Mouse (Mus musculus) C2C12 (cell line): ENCODE data around the gene Fancc. TPM values are rescaled to one million over a fixed set of nuclear protein-coding genes. Genes with fewer than 3 reads are reported as not detected.

Experiments used
- H3K27me3 ChIP-seq: one replicate; pipeline ENCODE4 v1.6.1; 2011; ENCODE audit not compliant: control insufficient read depth, insufficient read depth, insufficient read length
- H3K36me3 ChIP-seq: one replicate; pipeline ENCODE4 v1.6.1; 2011; ENCODE audit not compliant: control insufficient read depth, insufficient read depth
- H3K4me3 ChIP-seq: one replicate; pipeline ENCODE4 v1.5.1; 2011; ENCODE audit warnings: mild to moderate bottlenecking, control low read depth; ENCODE audit not compliant: poor library complexity, insufficient read depth, severe bottlenecking
- H3K79me2 ChIP-seq: one replicate; pipeline ENCODE4 v1.6.1; 2011; ENCODE audit not compliant: control insufficient read depth, insufficient read depth
- H3K79me3 ChIP-seq: one replicate; pipeline ENCODE4 v1.6.1; 2011; ENCODE audit warnings: low read depth, control low read depth
- H3ac ChIP-seq: one replicate; pipeline ENCODE3; 2011; ENCODE audit warnings: low read depth; ENCODE audit not compliant: control insufficient read depth, insufficient read length
- CEBPB ChIP-seq: IDR thresholded peaks from one replicate; pipeline ENCODE4 v1.6.1; 2011; ENCODE audit warnings: low read depth, mild to moderate bottlenecking, control low read depth, moderate library complexity
- CTCF ChIP-seq: IDR thresholded peaks from one replicate; pipeline ENCODE4 v1.5.1; 2011; ENCODE audit not compliant: control insufficient read depth, insufficient read depth, insufficient read length
- FOSL1 ChIP-seq: IDR thresholded peaks from one replicate; pipeline ENCODE4 v1.8.0; 2011; ENCODE audit warnings: mild to moderate bottlenecking, low read length; ENCODE audit not compliant: poor library complexity, insufficient read depth, severe bottlenecking
- MAX ChIP-seq: IDR thresholded peaks from one replicate; pipeline ENCODE4 v1.6.1; 2011; ENCODE audit warnings: mild to moderate bottlenecking, control low read depth
- MYOD1 ChIP-seq: IDR thresholded peaks from one replicate; pipeline ENCODE4 v1.6.1; 2011; ENCODE audit warnings: low read depth; ENCODE audit not compliant: control insufficient read depth, insufficient read length
- MYOG ChIP-seq: IDR thresholded peaks from one replicate; pipeline ENCODE4 v1.6.1; 2011; ENCODE audit not compliant: control insufficient read depth, insufficient read length; ENCODE audit errors: extremely low read depth
- USF1 ChIP-seq: IDR thresholded peaks from one replicate; pipeline ENCODE4 v1.6.1; 2011; ENCODE audit warnings: low read depth, mild to moderate bottlenecking, control low read depth, moderate library complexity
- polyA plus RNA-seq: library from polyadenylated mRNA; unstranded; fragments of >200 nt; fragmentation: generic; extraction: Trizol; gene quantifications from one replicate; pipeline ENCODE4 v1.2.1, GENCODE M21; 2012; ENCODE audit warnings: missing spikeins

Gene Fancc
- polyA plus RNA-seq, 1 experiment = 9.3 TPM

GRCm38 (mm10) chr13:63394304-63395063, 102.6 kb downstream of the Fancc start:
- Histone ChIP-seq H3ac (no peak overlapping the region), H3K27me3 (no peaks in the 10 kb centered on the region), H3K36me3 (no peaks in the 10 kb centered on the region), H3K79me2 (no peaks in the 10 kb centered on the region), H3K79me3 (no peaks in the 10 kb centered on the region), H3K4me3 (no peak overlapping the region)
- TF ChIP-seq CEBPB (no peak), USF1 (no peak), FOSL1 (no peak), MYOG (no peak), MYOD1 (no peak), MAX (no peak), CTCF (no peak)

GRCm38 (mm10) chr13:63385234-63385633, 111.8 kb downstream of the Fancc start:
- H3K79me3 ChIP-seq = no peaks in the 10 kb centered on the region
- TF ChIP-seq MYOG (no peak), CTCF (no peak), FOSL1 (no peak), MYOD1 (no peak), USF1 (no peak), MAX (no peak), CEBPB (no peak)
- no peak overlapping the region for H3ac ChIP-seq
- H3K79me2 ChIP-seq = no peaks in the 10 kb centered on the region
- H3K27me3 ChIP-seq = no peaks in the 10 kb centered on the region
- H3K36me3 ChIP-seq = no peaks in the 10 kb centered on the region
- no peak overlapping the region for H3K4me3 ChIP-seq

DNA sequence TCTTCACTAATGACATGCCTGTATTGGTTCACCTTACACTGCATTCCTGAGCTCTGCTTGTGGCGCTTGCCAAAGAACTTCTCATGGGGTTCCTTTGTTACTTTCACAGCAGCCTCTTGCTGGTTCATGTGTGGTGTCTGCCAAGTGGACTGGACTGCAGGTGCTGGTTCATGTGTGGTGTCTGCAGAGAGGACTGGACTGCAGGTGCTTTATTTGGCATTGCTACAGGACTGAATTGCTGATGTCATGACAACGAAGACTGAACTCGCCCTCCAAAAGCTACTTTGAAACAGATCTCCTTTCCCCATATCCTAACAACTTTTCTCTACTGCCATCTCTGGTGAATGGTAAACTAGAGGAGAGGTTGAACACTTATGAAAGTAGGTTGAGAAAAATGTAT, 112.3 kb downstream of the Fancc start:
- Histone ChIP-seq H3K79me2 (no peaks in the 10 kb centered on the region), H3K36me3 (no peaks in the 10 kb centered on the region), H3K27me3 (no peaks in the 10 kb centered on the region), H3ac (no peak overlapping the region), H3K79me3 (no peaks in the 10 kb centered on the region), H3K4me3 (no peak overlapping the region)
- TF ChIP-seq USF1 (no peak), MYOG (no peak), CTCF (no peak), MAX (no peak), MYOD1 (no peak), FOSL1 (no peak), CEBPB (no peak)

GRCm38 (mm10) chr13:63382206-63382605, 114.9 kb downstream of the Fancc start:
- Histone ChIP-seq H3K36me3 (no peaks in the 10 kb centered on the region), H3K79me2 (no peaks in the 10 kb centered on the region), H3K4me3 (no peak overlapping the region), H3K79me3 (no peaks in the 10 kb centered on the region), H3ac (no peak overlapping the region), H3K27me3 (no peaks in the 10 kb centered on the region)
- TF ChIP-seq FOSL1 (no peak), CTCF (no peak), MYOD1 (no peak), MYOG (no peak), MAX (no peak), CEBPB (no peak), USF1 (no peak)

- H3K4me3 ChIP-seq = no peak overlapping the region
- H3ac ChIP-seq = no peak overlapping the region
- no peaks in the 10 kb centered on the region for H3K79me3 ChIP-seq
- H3K27me3 ChIP-seq = no peaks in the 10 kb centered on the region
- TF ChIP-seq FOSL1 (no peak), MAX (no peak), MYOG (no peak), MYOD1 (no peak), CTCF (no peak), USF1 (no peak), CEBPB (no peak)
- H3K36me3 ChIP-seq = no peaks in the 10 kb centered on the region
- no peaks in the 10 kb centered on the region for H3K79me2 ChIP-seq
These were observed 123.5 kb downstream of the Fancc start for GRCm38 (mm10) chr13:63373460-63374166.
